Mouse (Mus musculus) frontal cortex, postnatal 14 days (tissue): Measurements from ENCODE around the gene Ube2o.

Source experiments
- DNase-seq, 2 experiments: peaks; one replicate each; pipeline ENCODE4 v3.0.0; 2022; ENCODE audit warnings: low spot score in 2 of 2

The Ube2o gene

DNA sequence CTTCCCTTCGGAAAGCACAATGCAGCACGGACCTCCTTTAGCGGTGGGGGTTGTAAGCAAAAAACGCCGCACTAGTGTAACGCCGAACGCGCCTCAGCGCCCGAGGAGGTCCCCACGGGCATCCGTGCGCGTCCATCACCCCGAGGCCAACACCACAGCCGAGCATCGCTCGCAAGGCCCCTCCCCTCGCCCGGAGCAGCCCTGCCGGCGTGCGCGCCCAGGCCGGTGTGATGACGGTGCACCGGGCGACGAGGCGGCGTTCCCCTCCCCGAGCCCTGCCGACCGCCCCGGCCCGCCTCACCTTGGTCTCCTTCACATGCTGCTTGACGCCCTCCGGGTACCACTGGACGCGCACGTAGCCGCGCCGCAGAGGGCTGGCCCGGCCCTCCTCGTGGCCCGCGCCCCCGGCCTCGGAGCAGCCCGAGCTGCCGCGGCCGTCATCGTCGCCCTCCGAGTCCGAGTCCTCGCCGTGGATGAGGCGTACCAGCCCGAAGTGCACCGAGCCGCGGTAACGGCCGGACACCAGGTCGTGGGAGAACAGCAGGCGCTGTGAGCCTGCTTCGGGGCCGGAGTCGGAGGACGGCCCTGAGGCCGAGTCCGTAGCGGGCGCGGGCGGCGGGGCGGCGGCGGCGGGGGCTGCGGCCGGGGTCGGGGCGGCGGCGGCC is 404 bp downstream of the Ube2o start:
- DNase-seq: peak; percentile 35 to 45

- DNase-seq: no peak
Measured at GRCm38 (mm10) chr11:116580031-116580652, 1.1 kb downstream of the Ube2o start.

GRCm38 (mm10) chr11:116579280-116579679 is 2.0 kb downstream of the Ube2o start:
- no peak for DNase-seq

GRCm38 (mm10) chr11:116575396-116575795 is 5.9 kb downstream of the Ube2o start:
- DNase-seq: no peak

- no peak for DNase-seq
Measured at GRCm38 (mm10) chr11:116574982-116575381, 6.3 kb downstream of the Ube2o start.

DNA sequence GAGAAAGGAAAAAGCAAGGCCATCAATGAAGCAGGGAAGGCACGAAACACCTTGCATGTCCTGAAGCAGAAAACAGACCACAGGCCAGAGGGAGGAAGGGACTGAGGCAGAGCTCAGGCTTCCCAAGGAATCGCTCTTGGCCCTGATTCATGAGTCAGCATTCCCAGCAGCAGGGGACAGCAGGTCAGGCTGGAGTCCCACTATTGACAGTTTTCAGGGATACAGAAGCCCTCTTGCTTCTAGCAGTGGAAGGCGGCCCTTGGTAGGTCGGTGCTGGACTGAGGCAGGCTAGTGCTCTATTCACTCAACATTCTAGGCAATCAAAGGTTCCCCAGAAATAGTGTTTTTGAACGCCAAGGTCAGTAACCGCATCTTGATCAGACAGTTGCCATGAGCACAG is 6.8 kb downstream of the Ube2o start:
- DNase-seq: no peak

- DNase-seq: no peak
Measured at GRCm38 (mm10) chr11:116572756-116573543, 8.3 kb downstream of the Ube2o start.

- DNase-seq: no peak
Measured at GRCm38 (mm10) chr11:116571767-116572679, 9.2 kb downstream of the Ube2o start.

- no peak for DNase-seq
Measured at GRCm38 (mm10) chr11:116570821-116571220, 10.4 kb downstream of the Ube2o start.

DNA sequence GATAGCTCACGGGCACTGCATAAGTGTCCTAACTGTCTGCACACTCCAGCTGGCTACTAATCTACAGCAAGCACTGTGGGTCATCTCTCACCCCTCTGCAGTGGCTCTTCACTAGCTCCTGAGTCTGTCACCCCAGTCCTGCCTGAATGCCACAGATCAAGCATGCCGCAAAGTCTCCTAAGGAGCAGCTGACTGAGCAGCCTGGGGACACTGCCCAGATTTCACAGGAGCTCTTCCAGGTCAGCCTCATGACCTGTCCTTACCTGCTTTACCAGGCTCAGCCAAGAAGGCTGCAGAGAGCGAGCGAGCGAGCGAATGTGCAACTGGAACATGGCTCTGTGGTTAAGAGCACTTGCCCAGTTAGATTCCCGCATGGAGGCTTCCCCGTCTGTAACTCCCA is 13.7 kb downstream of the Ube2o start:
- no peak for DNase-seq

DNA sequence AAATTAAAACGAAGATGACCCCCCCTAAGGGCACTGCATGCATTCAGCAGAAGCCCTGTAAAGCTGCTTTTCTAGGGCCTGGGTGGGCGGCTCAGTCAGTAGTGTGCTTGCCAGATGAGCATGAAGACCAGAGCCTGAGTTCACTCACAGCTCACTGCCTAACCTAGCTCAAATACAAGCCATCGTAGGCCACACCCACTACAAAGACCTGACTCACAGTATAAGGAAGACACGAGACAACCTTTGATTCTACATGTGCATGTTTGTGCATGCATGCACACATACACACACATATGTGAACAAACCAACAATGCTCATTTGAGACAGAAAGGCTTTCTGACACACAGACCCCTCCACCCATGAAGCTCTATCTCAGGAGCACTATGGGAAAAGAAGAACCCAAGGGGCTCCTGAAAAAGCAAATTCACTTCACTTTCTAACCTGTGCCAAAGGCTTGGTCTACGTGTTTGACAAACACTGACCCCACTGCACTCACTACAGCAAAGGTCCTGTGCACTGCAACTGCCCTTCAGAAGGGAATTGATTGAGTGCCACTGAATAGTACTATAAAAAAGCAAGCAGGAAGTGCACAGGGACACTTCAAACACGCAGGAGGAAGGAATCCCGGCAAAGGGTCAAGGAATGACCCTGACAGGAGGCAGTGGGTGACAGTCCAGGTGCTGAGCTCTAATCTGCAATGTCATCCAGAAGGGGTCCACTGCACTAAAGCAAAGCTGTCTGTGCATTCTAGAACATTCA is 15.8 kb downstream of the Ube2o start:
- no peak for DNase-seq

DNA sequence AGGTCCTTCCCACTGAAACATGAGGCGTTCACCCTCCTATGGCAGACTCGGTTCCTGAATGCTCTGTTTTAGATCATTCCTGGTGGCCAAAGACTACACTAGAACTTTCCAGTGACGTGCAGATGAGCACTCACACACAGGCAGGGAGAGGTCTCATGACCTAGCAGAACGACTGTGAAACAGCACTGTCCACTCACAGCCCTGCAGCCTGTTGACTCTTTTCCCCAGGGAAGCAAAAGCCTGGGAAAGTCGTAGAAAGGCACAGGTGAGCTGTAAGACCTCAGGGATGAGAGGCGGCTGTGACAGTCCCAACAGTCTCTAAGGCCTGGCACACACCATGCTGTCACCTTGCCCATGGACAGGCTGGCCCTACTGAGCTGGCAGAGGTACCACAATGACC is 24.9 kb downstream of the Ube2o start:
- no peak for DNase-seq

DNA sequence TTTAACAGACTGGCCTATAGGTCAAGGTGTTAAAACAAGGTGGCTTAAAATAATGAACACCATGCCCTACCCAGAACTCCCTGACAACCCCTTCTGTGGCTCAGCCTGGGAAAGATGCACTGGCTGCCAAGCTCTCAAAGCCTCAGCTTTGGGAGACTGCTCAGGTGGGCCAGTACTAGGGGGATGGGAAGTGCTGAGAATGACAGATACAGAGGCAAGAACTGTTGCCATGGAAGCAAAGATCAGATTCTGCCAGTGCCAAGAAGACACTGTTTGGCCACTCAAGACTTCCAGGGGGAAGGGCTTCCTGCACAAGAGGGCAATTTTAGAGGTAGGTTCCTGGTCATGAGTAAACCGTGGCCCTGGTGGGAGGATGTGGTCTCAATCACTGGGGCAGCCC is 25.7 kb downstream of the Ube2o start:
- DNase-seq: no peak

- no peak for DNase-seq
Measured at GRCm38 (mm10) chr11:116554171-116554878, 26.9 kb downstream of the Ube2o start.

GRCm38 (mm10) chr11:116552194-116552593 is 29.1 kb downstream of the Ube2o start:
- DNase-seq: no peak

DNA sequence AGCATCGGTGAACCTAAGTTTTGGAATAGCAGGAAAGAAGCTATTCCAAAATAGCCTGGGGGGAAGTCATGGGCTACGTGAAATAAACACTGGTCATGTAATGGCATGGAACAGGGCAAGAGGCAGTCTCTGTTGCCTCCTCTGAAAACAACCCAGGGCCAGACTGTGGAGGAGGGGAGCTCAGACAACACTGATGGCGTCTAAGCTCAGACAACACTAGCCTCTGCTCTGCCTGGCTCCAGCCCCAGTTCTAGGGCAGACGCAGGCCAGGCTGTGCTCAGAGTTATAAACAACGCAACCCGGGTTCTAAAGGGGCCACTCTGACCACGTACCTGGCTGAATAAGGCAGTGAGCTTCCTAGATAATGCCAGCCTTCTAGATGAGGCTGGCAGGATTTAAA is 30.5 kb downstream of the Ube2o start:
- no peak for DNase-seq

DNA sequence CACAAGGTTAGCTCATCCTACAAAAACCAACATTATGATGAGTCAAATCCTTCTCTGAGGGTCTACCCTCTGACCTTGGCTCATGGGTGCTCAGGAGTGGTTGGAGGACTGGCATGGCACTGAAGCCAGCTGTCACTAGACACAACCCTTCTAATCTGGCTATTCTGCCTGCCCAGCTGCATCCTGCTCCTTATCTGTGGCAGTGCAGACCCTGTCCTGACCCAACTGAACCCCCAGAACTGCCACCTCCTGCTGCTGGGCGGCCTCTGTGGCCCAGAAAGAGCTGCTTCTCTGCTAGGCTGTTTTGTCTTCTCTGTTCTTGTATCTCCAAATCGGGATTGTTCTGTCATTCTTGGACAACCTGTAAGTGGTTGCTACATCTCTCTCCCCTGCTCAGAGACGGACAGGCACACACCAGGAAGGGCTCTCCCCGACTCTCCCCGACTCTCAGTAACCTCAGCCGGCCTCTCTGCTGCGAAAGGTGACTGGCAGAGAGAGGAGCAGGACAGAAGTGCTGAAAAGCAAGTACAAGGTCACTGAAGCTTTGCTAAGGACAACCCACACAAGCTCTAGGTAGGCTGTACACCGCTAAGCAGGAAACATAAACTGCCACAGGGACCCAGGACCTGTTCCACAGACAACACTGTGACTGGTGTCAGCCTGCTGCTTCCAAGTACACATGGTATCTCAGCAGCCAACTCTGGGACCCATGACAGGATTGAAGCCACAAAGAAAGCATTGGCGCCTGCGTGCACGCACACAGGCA is 31.8 kb downstream of the Ube2o start:
- no peak for DNase-seq

DNA sequence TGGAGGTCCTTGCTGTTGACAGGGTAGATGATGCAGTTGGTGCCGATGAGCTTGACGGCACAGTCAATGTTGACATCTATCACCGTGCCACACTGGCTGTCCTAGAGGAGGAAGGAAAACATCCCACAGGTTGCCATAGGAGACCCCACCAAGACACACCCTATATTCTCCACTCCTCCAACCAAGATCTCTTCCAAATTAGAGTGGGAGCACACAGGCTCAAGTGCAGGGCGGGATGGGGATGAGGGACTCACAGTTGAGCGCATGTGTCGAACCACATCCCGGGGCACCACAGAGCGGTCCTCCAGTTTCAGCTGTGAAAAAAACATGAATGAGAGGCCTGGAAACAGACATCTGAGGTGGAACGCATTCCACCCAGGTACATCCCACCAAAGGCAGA is 32.5 kb downstream of the Ube2o start:
- no peak for DNase-seq

DNA sequence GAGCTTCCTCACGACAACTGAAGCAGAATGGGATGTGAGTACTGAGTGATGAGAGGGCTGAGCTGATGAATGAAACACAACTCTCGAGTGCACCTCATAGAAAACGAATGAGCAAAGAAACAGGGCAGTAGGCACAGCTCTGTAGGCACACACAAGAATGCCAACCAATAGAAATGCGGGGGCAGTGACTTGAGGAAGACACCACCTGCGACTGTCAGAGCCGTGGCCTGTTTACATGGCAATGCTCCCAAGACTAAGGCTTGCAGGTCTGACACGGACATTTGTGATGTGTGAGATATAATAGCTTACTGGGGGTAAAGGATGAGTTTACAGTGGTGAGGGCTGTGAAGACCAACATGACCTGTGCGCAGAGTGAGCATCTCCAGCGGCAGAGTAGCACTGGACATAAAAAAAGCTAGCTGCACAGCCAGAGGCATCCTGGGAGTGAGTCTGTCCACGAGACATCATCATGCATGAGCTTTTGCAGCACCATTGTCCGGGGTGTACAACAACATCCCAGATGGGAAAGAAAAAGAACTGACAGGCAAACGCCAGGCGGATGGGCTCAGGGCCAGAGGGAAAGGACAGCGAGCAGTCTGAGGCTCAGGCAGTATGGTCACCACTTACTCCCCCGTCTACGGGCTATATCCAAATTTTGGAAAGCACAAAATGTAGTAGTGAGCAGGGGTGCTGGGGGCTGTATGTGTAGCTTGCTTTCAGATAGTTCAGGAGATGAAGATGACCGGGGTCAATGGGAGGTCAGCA is 33.8 kb downstream of the Ube2o start:
- DNase-seq: no peak
